19 mouse cellular contexts compared by ENCODE assay signal in the genomic region with DNA sequence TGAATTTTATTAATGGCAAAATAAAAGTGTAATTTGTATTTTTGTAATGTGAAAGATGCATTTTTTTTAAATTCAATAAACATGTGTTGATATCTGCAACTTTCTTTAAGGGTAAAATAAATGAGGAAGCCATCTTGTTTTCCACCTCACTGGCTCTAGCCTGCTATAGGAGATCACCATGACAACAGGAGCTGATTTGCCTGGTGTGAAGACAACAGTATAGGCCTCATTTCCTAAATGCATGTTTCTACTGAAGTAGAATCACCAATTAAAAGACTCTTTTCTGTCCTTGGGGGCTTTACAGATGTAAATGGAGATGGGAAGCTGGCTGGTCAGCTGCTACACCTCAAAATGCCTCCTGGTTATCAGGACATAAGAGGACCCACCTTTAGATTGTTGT.
A peak's percentile ranks its signal among the peaks of the same experiment; 100 is the strongest.
DNase-seq lines count a peak whose midpoint lies in the region; ATAC-seq and TF ChIP-seq lines count a peak whose summit lies in the region.
"Had no signal": no experiment of that assay in that cellular context is flagged by ENCODE, and none has a peak within 500 bp of the region (broad histone marks: within the 10 kb centered on the region; RNA-seq: fewer than 3 reads in every experiment).

No protein-coding gene starts in this region.

- H3K4me3 ChIP-seq in midbrain, embryonic 12.5 days, result no peak overlapping the region
- H3K4me3 ChIP-seq in midbrain, postnatal 0 days (ENCODE audit: low read depth, low read length), result no peak overlapping the region
- no peak overlapping the region for H3K4me3 ChIP-seq in forebrain, embryonic 14.5 days (ENCODE audit: low read depth, low read length)
- H3K4me3 ChIP-seq: heart, embryonic 12.5 days; limb, embryonic 15.5 days had no signal

- peak; percentile 78 for ATAC-seq in midbrain, embryonic 12.5 days (ENCODE audit: low FRiP score, low read depth)
- ATAC-seq in midbrain, postnatal 0 days (ENCODE audit: low FRiP score), result no peak
- peak; percentile 81 for ATAC-seq in forebrain, embryonic 14.5 days
- no peak for ATAC-seq in monocyte, adult 5-6 weeks (replicated peaks; ENCODE audit: insufficient number of reproducible peaks, low FRiP score, low TSS enrichment, poor library complexity, severe bottlenecking)
- ATAC-seq: liver, postnatal 0 days had no signal

- no peak overlapping the region for H3K4me2 ChIP-seq in midbrain, embryonic 12.5 days (replicated peaks)
- no peak overlapping the region for H3K4me2 ChIP-seq in midbrain, postnatal 0 days (ENCODE audit: low read depth, low read length, poor library complexity, severe bottlenecking)
- no peak overlapping the region for H3K4me2 ChIP-seq in forebrain, embryonic 14.5 days (ENCODE audit: low read length)
- H3K4me2 ChIP-seq: heart, embryonic 12.5 days; limb, embryonic 15.5 days had no signal

- no peaks in the 10 kb centered on the region for H3K27me3 ChIP-seq in midbrain, embryonic 12.5 days
- no peaks in the 10 kb centered on the region for H3K27me3 ChIP-seq in midbrain, postnatal 0 days (ENCODE audit: insufficient read depth, low read length)
- H3K27me3 ChIP-seq in forebrain, embryonic 14.5 days (replicated peaks; ENCODE audit: control insufficient read depth, insufficient read depth, low read length), result no peaks in the 10 kb centered on the region
- no peaks in the 10 kb centered on the region for H3K27me3 ChIP-seq in splenic B cell, adult 2 months (ENCODE audit: control insufficient read depth, insufficient read depth, low read length, poor library complexity, severe bottlenecking)
- H3K27me3 ChIP-seq: heart, embryonic 12.5 days; limb, embryonic 15.5 days had no signal

- no peaks in the 10 kb centered on the region for H3K36me3 ChIP-seq in midbrain, embryonic 12.5 days
- no peaks in the 10 kb centered on the region for H3K36me3 ChIP-seq in midbrain, postnatal 0 days (ENCODE audit: insufficient read depth, low read length)
- no peaks in the 10 kb centered on the region for H3K36me3 ChIP-seq in forebrain, embryonic 14.5 days (ENCODE audit: control insufficient read depth, insufficient read depth, low read length)
- H3K36me3 ChIP-seq in splenic B cell, adult 2 months (ENCODE audit: control insufficient read depth, insufficient read depth, low read length, poor library complexity, severe bottlenecking), result no peaks in the 10 kb centered on the region
- H3K36me3 ChIP-seq: heart, embryonic 12.5 days; limb, embryonic 15.5 days had no signal

- no peak overlapping the region for H3K9ac ChIP-seq in midbrain, embryonic 12.5 days (replicated peaks)
- H3K9ac ChIP-seq in midbrain, postnatal 0 days (replicated peaks; ENCODE audit: low read length, poor library complexity, severe bottlenecking), result no peak overlapping the region
- H3K9ac ChIP-seq in forebrain, embryonic 14.5 days (ENCODE audit: low read length), result no peak overlapping the region
- H3K9ac ChIP-seq: heart, embryonic 12.5 days; limb, embryonic 15.5 days; liver, postnatal 0 days had no signal

- TF ChIP-seq CTCF in midbrain, postnatal 0 days (IDR thresholded peaks at IDR 0.05), result no peak

- no peaks in the 10 kb centered on the region for H3K9me3 ChIP-seq in midbrain, embryonic 12.5 days
- no peaks in the 10 kb centered on the region for H3K9me3 ChIP-seq in midbrain, postnatal 0 days (ENCODE audit: low read length)
- no peaks in the 10 kb centered on the region for H3K9me3 ChIP-seq in forebrain, embryonic 14.5 days (replicated peaks; ENCODE audit: control insufficient read depth, low read length)
- H3K9me3 ChIP-seq: heart, embryonic 12.5 days; limb, embryonic 15.5 days had no signal

- no peak overlapping the region; the same call in 1 of the 2 replicates for H3K27ac ChIP-seq in midbrain, embryonic 12.5 days (replicated peaks)
- H3K27ac ChIP-seq in midbrain, postnatal 0 days (ENCODE audit: low read depth, low read length), result no peak overlapping the region
- H3K27ac ChIP-seq in forebrain, embryonic 14.5 days (ENCODE audit: low read depth, low read length), result no peak overlapping the region
- H3K27ac ChIP-seq: limb, embryonic 15.5 days had no signal

- no peak for DNase-seq in midbrain, postnatal 0 days (ENCODE audit: low spot score)
- peak; percentile 48 for DNase-seq in ZHBTc4 (ENCODE audit: low read depth, low spot score)
- DNase-seq in forebrain, embryonic 14.5 days (ENCODE audit: low spot score), result peak; percentile 69
- DNase-seq in splenic B cell, adult 2 months (ENCODE audit: low read depth, low spot score), result peak; percentile 22
- no peak for DNase-seq in heart, adult 18-20 months
- DNase-seq: adrenal gland, postnatal 36 days; cerebellum, postnatal 36 days; gastrocnemius, postnatal 25 days; heart, postnatal 36 days; kidney, adult 11 months; kidney, postnatal 10 days; liver, postnatal 0 days; lung, postnatal 36 days; right cerebral cortex, postnatal 4 days; thymus, adult 18-20 months had no signal

- H3K4me1 ChIP-seq in midbrain, embryonic 12.5 days, result peaks cover 10% of the 10 kb centered on the region; the same call in 1 of the 2 replicates
- H3K4me1 ChIP-seq in midbrain, postnatal 0 days (ENCODE audit: insufficient read depth, low read length), result no peaks in the 10 kb centered on the region
- H3K4me1 ChIP-seq in forebrain, embryonic 14.5 days (ENCODE audit: control insufficient read depth, insufficient read depth, low read length), result peaks cover 6% of the 10 kb centered on the region
- H3K4me1 ChIP-seq: heart, embryonic 12.5 days; limb, embryonic 15.5 days had no signal

Comparison
In these comparisons a context has a peak if more than half of its experiments do, and no peak if none do; other contexts are left out.
1. ATAC-seq: peak in midbrain, embryonic 12.5 days (single experiment) and forebrain, embryonic 14.5 days (single experiment); none in midbrain, postnatal 0 days (single experiment) and monocyte, adult 5-6 weeks (single experiment).
2. DNase-seq: peak in ZHBTc4 (single experiment), forebrain, embryonic 14.5 days (single experiment) and splenic B cell, adult 2 months (single experiment); none in midbrain, postnatal 0 days (single experiment) and heart, adult 18-20 months (0 of 2).